Mouse (Mus musculus): ENCODE results near the gene Hlx. TPM values are rescaled to one million over a fixed set of nuclear protein-coding genes. Genes with fewer than 3 reads are reported as not detected.

Gene Hlx
- 14.0 and 27.2 TPM in 2 replicates for polyA plus RNA-seq (2012; rRNA removed; ENCODE audit: low replicate concordance)

DNA sequence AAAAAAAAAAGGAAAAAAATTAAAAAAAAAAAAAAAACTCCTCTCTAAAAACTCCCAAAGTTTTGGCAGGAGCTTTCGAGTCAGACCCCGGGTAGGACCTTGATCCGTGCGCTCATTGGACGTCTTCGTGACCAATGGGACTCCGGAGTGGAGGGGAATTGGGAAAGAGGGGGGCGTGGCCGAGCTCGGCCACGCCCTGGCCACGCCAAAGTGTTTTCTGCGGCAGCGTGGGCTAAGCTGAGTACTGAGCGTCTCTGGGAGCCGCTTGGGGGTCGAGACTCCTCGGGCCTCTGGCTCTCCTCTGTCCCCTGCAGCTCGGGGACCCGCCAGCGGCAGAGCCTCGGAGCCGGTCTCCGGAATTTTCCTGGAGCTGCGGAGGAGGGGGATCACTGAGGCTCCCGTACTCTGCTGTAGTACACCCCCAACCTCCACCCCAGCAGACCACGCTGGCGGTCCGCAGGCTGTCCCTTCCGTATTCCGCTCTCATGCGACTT, at the start of gene Hlx:
Gene Hlx (minus strand): TSS at position 64 of the 494 bp plus-strand sequence.

Other genes with a start within 250 kb of the Hlx start
- gene Marc1, start 78.7 kb upstream of the Hlx start, polyA plus RNA-seq (2012; rRNA removed; ENCODE audit: low replicate concordance), result 24.6 and 70.2 TPM in 2 replicates
- gene Marc2, start 113.8 kb upstream of the Hlx start, polyA plus RNA-seq (2012; rRNA removed; ENCODE audit: low replicate concordance), result 119 and 214 TPM in 2 replicates
- gene C130074G19Rik, start 150.6 kb upstream of the Hlx start, polyA plus RNA-seq (2012; rRNA removed; ENCODE audit: low replicate concordance), result 52.4 and 122 TPM in 2 replicates